Mouse (Mus musculus) activated CD4-positive, CD25-positive, alpha-beta regulatory T cell, adult 4 months (primary cell): ENCODE measurements around the gene Bicdl1. TPM values are rescaled to one million over a fixed set of nuclear protein-coding genes. Genes with fewer than 3 reads are reported as not detected.
"Not testable (repeated sequence)": the region's sequence is repeated elsewhere in the genome, so short reads cannot be mapped to it uniquely, and the experiment has no call there.

ENCODE experiments used
- ATAC-seq: one replicate; pipeline ENCODE4 v1.8.0; 2017
- polyA plus RNA-seq, 2 experiments: library from polyadenylated mRNA; unstranded; fragments of 100-300 nt; shearing (Covaris generic); gene quantifications; one replicate each; pipeline ENCODE4 v1.2.1; 2017

Gene Bicdl1
- polyA plus RNA-seq, result 10 to 100 TPM; 11.5 to 13.5 TPM

GRCm38 (mm10) chr5:115731001-115731731 is at the start of gene Bicdl1:
Bicdl1 (minus strand) TSS chr5:115731621.
- ATAC-seq, result peak; percentile 11

- no peak for ATAC-seq
These were observed 45.5 kb upstream of the Bicdl1 start for GRCm38 (mm10) chr5:115776911-115777310.

GRCm38 (mm10) chr5:115775350-115775749 is 43.9 kb upstream of the Bicdl1 start:
- no peak for ATAC-seq

GRCm38 (mm10) chr5:115770048-115770447 is 38.6 kb upstream of the Bicdl1 start:
- ATAC-seq, result no peak

- ATAC-seq, result no peak
These were observed 37.7 kb upstream of the Bicdl1 start for GRCm38 (mm10) chr5:115769116-115769515.

GRCm38 (mm10) chr5:115766821-115767220 is 35.4 kb upstream of the Bicdl1 start:
- no peak for ATAC-seq

GRCm38 (mm10) chr5:115763981-115764380 is 32.6 kb upstream of the Bicdl1 start:
- ATAC-seq, result no peak

- ATAC-seq, result peak; percentile 46
These were observed 29.5 kb upstream of the Bicdl1 start for GRCm38 (mm10) chr5:115760903-115761302.

GRCm38 (mm10) chr5:115758431-115759180 is 27.2 kb upstream of the Bicdl1 start:
- no peak for ATAC-seq

- ATAC-seq, result no peak
These were observed 26.1 kb upstream of the Bicdl1 start for GRCm38 (mm10) chr5:115757516-115757915.

GRCm38 (mm10) chr5:115755501-115755900 is 24.1 kb upstream of the Bicdl1 start:
- no peak for ATAC-seq

GRCm38 (mm10) chr5:115754831-115755230 is 23.4 kb upstream of the Bicdl1 start:
- ATAC-seq, result peak; percentile 93

- ATAC-seq, result no peak
These were observed 21.5 kb upstream of the Bicdl1 start for GRCm38 (mm10) chr5:115752883-115753282.

- ATAC-seq, result not testable (repeated sequence)
These were observed 20.5 kb upstream of the Bicdl1 start for GRCm38 (mm10) chr5:115751916-115752315.

- ATAC-seq, result no peak
These were observed 16.9 kb upstream of the Bicdl1 start for GRCm38 (mm10) chr5:115748316-115748715.

- ATAC-seq, result no peak
These were observed 13.9 kb upstream of the Bicdl1 start for GRCm38 (mm10) chr5:115745319-115745718.

GRCm38 (mm10) chr5:115738032-115738431 is 6.6 kb upstream of the Bicdl1 start:
- no peak for ATAC-seq

GRCm38 (mm10) chr5:115734570-115734969 is 3.1 kb upstream of the Bicdl1 start:
- no peak for ATAC-seq

- ATAC-seq, result peak; percentile 28
These were observed 1.4 kb upstream of the Bicdl1 start for GRCm38 (mm10) chr5:115732849-115733216.

- peak; percentile 87 for ATAC-seq
These were observed 891 bp upstream of the Bicdl1 start for GRCm38 (mm10) chr5:115732176-115732848.

- no peak for ATAC-seq
These were observed 333 bp upstream of the Bicdl1 start for GRCm38 (mm10) chr5:115731732-115732175.

- no peak for ATAC-seq
These were observed 1.1 kb downstream of the Bicdl1 start for GRCm38 (mm10) chr5:115730314-115730713.

- ATAC-seq, result no peak
These were observed 4.8 kb downstream of the Bicdl1 start for GRCm38 (mm10) chr5:115726581-115726980.
